Mouse (Mus musculus): ENCODE measurements around the gene Pkd1l2. TPM values are rescaled to one million over a fixed set of nuclear protein-coding genes. Genes with fewer than 3 reads are reported as not detected.

The Pkd1l2 gene
- polyA plus RNA-seq, 1 experiment from 2014 or later = 0.03 TPM

GRCm38 (mm10) chr8:117078367-117078926 lies 3.8 kb downstream of the Pkd1l2 start:
- Histone ChIP-seq H3K4me3 (ENCODE audit: low read depth, low read length) (no peak overlapping the region), H3K27ac (ENCODE audit: low read depth, low read length) (no peak overlapping the region), H3K4me2 (no peak overlapping the region), H3K4me1 (ENCODE audit: control insufficient read depth, insufficient read depth, low read length) (peaks cover 9% of the 10 kb centered on the region), H3K36me3 (ENCODE audit: control insufficient read depth, insufficient read depth, low read length) (no peaks in the 10 kb centered on the region), H3K9me3 (replicated peaks; ENCODE audit: control insufficient read depth, low read length) (no peaks in the 10 kb centered on the region), H3K9ac (ENCODE audit: low read depth, low read length) (no peak overlapping the region), H3K27me3 (ENCODE audit: control insufficient read depth, insufficient read depth, low read length) (0 out of 2 replicates have a peak, but pooled peaks cover 4% of the 10 kb centered on the region)
- ATAC-seq (replicated peaks; ENCODE audit: insufficient number of reproducible peaks, low FRiP score, low TSS enrichment) = no peak
- WGBS (ENCODE audit: insufficient replicate concordance) = 65% methylated on average over 7 of the region's 7 CpGs

GRCm38 (mm10) chr8:117074350-117075182 lies 7.7 kb downstream of the Pkd1l2 start:
- Histone ChIP-seq H3K4me1 (ENCODE audit: control insufficient read depth, insufficient read depth, low read length) (peaks cover 4% of the 10 kb centered on the region; the same call in 1 of the 2 replicates), H3K27ac (ENCODE audit: low read depth, low read length) (no peak overlapping the region), H3K9me3 (replicated peaks; ENCODE audit: control insufficient read depth, low read length) (no peaks in the 10 kb centered on the region), H3K27me3 (ENCODE audit: control insufficient read depth, insufficient read depth, low read length) (no peaks in the 10 kb centered on the region), H3K9ac (ENCODE audit: low read depth, low read length) (no peak overlapping the region), H3K36me3 (ENCODE audit: control insufficient read depth, insufficient read depth, low read length) (no peaks in the 10 kb centered on the region), H3K4me2 (no peak overlapping the region), H3K4me3 (ENCODE audit: low read depth, low read length) (no peak overlapping the region)
- WGBS (ENCODE audit: insufficient replicate concordance) = 56% methylated on average over 10 of the region's 10 CpGs
- ATAC-seq (replicated peaks; ENCODE audit: insufficient number of reproducible peaks, low FRiP score, low TSS enrichment) = no peak

- Histone ChIP-seq H3K27me3 (ENCODE audit: control insufficient read depth, insufficient read depth, low read length) (no peaks in the 10 kb centered on the region), H3K9me3 (replicated peaks; ENCODE audit: control insufficient read depth, low read length) (no peaks in the 10 kb centered on the region), H3K4me3 (ENCODE audit: low read depth, low read length) (no peak overlapping the region), H3K4me1 (ENCODE audit: control insufficient read depth, insufficient read depth, low read length) (peaks cover 4% of the 10 kb centered on the region; the same call in 1 of the 2 replicates), H3K4me2 (no peak overlapping the region), H3K27ac (ENCODE audit: low read depth, low read length) (no peak overlapping the region), H3K9ac (ENCODE audit: low read depth, low read length) (no peak overlapping the region), H3K36me3 (ENCODE audit: control insufficient read depth, insufficient read depth, low read length) (no peaks in the 10 kb centered on the region)
- 64% methylated on average over 1 of the region's 1 CpGs for WGBS (ENCODE audit: insufficient replicate concordance)
- ATAC-seq (replicated peaks; ENCODE audit: insufficient number of reproducible peaks, low FRiP score, low TSS enrichment) = no peak
These were observed 12.5 kb downstream of the Pkd1l2 start for GRCm38 (mm10) chr8:117069708-117070107.

- WGBS (ENCODE audit: insufficient replicate concordance) = 64% methylated on average over 13 of the region's 13 CpGs
- no peaks in the 10 kb centered on the region for H3K36me3 ChIP-seq (ENCODE audit: control insufficient read depth, insufficient read depth, low read length)
- no peak for ATAC-seq (replicated peaks; ENCODE audit: insufficient number of reproducible peaks, low FRiP score, low TSS enrichment)
These were observed 14.0 kb downstream of the Pkd1l2 start for GRCm38 (mm10) chr8:117068294-117068693.

GRCm38 (mm10) chr8:117067396-117067795 lies 14.9 kb downstream of the Pkd1l2 start:
- peaks cover under 1% of the 10 kb centered on the region; the same call in 1 of the 2 replicates for H3K9me3 ChIP-seq (replicated peaks; ENCODE audit: control insufficient read depth, low read length)
- ATAC-seq (replicated peaks; ENCODE audit: insufficient number of reproducible peaks, low FRiP score, low TSS enrichment) = no peak
- WGBS (ENCODE audit: insufficient replicate concordance) = 80% methylated on average over 11 of the region's 11 CpGs
- H3K9ac ChIP-seq (ENCODE audit: low read depth, low read length) = no peak overlapping the region
- H3K36me3 ChIP-seq (ENCODE audit: control insufficient read depth, insufficient read depth, low read length) = no peaks in the 10 kb centered on the region
- no peak overlapping the region for H3K27ac ChIP-seq (ENCODE audit: low read depth, low read length)
- no peak overlapping the region for H3K4me2 ChIP-seq
- H3K4me1 ChIP-seq (ENCODE audit: control insufficient read depth, insufficient read depth, low read length) = no peaks in the 10 kb centered on the region
- no peaks in the 10 kb centered on the region for H3K27me3 ChIP-seq (ENCODE audit: control insufficient read depth, insufficient read depth, low read length)
- H3K4me3 ChIP-seq (ENCODE audit: low read depth, low read length) = no peak overlapping the region

More at GRCm38 (mm10) chr8:117068294-117068693, 14.0 kb downstream of the Pkd1l2 start:
- H3K4me3 ChIP-seq (ENCODE audit: low read depth, low read length) = no peak overlapping the region
- no peak overlapping the region for H3K4me2 ChIP-seq
- H3K27ac ChIP-seq (ENCODE audit: low read depth, low read length) = no peak overlapping the region
- no peaks in the 10 kb centered on the region for H3K4me1 ChIP-seq (ENCODE audit: control insufficient read depth, insufficient read depth, low read length)
- H3K9me3 ChIP-seq (replicated peaks; ENCODE audit: control insufficient read depth, low read length) = no peaks in the 10 kb centered on the region
- no peak overlapping the region for H3K9ac ChIP-seq (ENCODE audit: low read depth, low read length)
- H3K27me3 ChIP-seq (ENCODE audit: control insufficient read depth, insufficient read depth, low read length) = no peaks in the 10 kb centered on the region

- Histone ChIP-seq H3K36me3 (ENCODE audit: control insufficient read depth, insufficient read depth, low read length) (no peaks in the 10 kb centered on the region), H3K4me3 (ENCODE audit: low read depth, low read length) (no peak overlapping the region), H3K4me2 (no peak overlapping the region), H3K4me1 (ENCODE audit: control insufficient read depth, insufficient read depth, low read length) (no peaks in the 10 kb centered on the region), H3K27me3 (ENCODE audit: control insufficient read depth, insufficient read depth, low read length) (no peaks in the 10 kb centered on the region), H3K9me3 (replicated peaks; ENCODE audit: control insufficient read depth, low read length) (peaks cover 3% of the 10 kb centered on the region; the same call in 1 of the 2 replicates), H3K27ac (ENCODE audit: low read depth, low read length) (no peak overlapping the region), H3K9ac (ENCODE audit: low read depth, low read length) (no peak overlapping the region)
- WGBS (ENCODE audit: insufficient replicate concordance) = 76% methylated on average over 7 of the region's 7 CpGs
- ATAC-seq (replicated peaks; ENCODE audit: insufficient number of reproducible peaks, low FRiP score, low TSS enrichment) = no peak
These were observed 15.3 kb downstream of the Pkd1l2 start for GRCm38 (mm10) chr8:117066955-117067354.

GRCm38 (mm10) chr8:117061180-117061880 lies 20.9 kb downstream of the Pkd1l2 start:
- ATAC-seq (replicated peaks; ENCODE audit: insufficient number of reproducible peaks, low FRiP score, low TSS enrichment) = no peak
- WGBS (ENCODE audit: insufficient replicate concordance) = 51% methylated on average over 13 of the region's 13 CpGs
- no peak overlapping the region for H3K4me3 ChIP-seq (ENCODE audit: low read depth, low read length)
- peaks cover 3% of the 10 kb centered on the region; the same call in 1 of the 2 replicates for H3K9me3 ChIP-seq (replicated peaks; ENCODE audit: control insufficient read depth, low read length)
- no peaks in the 10 kb centered on the region for H3K36me3 ChIP-seq (ENCODE audit: control insufficient read depth, insufficient read depth, low read length)
- H3K27me3 ChIP-seq (ENCODE audit: control insufficient read depth, insufficient read depth, low read length) = no peaks in the 10 kb centered on the region
- H3K27ac ChIP-seq (ENCODE audit: low read depth, low read length) = no peak overlapping the region
- 0 out of 2 replicates have a peak, but pooled peaks cover 3% of the 10 kb centered on the region for H3K4me1 ChIP-seq (ENCODE audit: control insufficient read depth, insufficient read depth, low read length)
- H3K4me2 ChIP-seq = no peak overlapping the region
- H3K9ac ChIP-seq (ENCODE audit: low read depth, low read length) = no peak overlapping the region

GRCm38 (mm10) chr8:117060306-117060705 lies 21.9 kb downstream of the Pkd1l2 start:
- Histone ChIP-seq H3K9me3 (replicated peaks; ENCODE audit: control insufficient read depth, low read length) (peaks cover 3% of the 10 kb centered on the region; the same call in 1 of the 2 replicates), H3K27me3 (ENCODE audit: control insufficient read depth, insufficient read depth, low read length) (no peaks in the 10 kb centered on the region), H3K9ac (ENCODE audit: low read depth, low read length) (no peak overlapping the region), H3K4me3 (ENCODE audit: low read depth, low read length) (no peak overlapping the region), H3K4me1 (ENCODE audit: control insufficient read depth, insufficient read depth, low read length) (0 out of 2 replicates have a peak, but pooled peaks cover 3% of the 10 kb centered on the region), H3K27ac (ENCODE audit: low read depth, low read length) (no peak overlapping the region), H3K36me3 (ENCODE audit: control insufficient read depth, insufficient read depth, low read length) (no peaks in the 10 kb centered on the region), H3K4me2 (no peak overlapping the region)
- WGBS (ENCODE audit: insufficient replicate concordance) = 72% methylated on average over 13 of the region's 13 CpGs
- ATAC-seq (replicated peaks; ENCODE audit: insufficient number of reproducible peaks, low FRiP score, low TSS enrichment) = no peak
